Mouse (Mus musculus) heart, embryonic 12.5 days (tissue): Measurements from ENCODE around the gene Pdik1l. TPM values are rescaled to one million over a fixed set of nuclear protein-coding genes. Genes with fewer than 3 reads are reported as not detected.
A peak's percentile ranks its signal among the peaks of the same experiment; 100 is the strongest.

Experiments used
- ATAC-seq: fragments of 200-750 bp; cut with Nextera tagmentation; 2 replicates; pipeline ENCODE4 v1.8.0; 2017; ENCODE audit warnings: moderate TSS enrichment, moderate library complexity; ENCODE audit not compliant: insufficient number of reproducible peaks, low FRiP score
- H3K27ac ChIP-seq: fragments of 300-500 bp; sonication (generic); 2 replicates; pipeline ENCODE4 v1.5.1; 2016; ENCODE audit warnings: mild to moderate bottlenecking, moderate library complexity; ENCODE audit not compliant: poor library complexity, severe bottlenecking
- H3K27me3 ChIP-seq: fragments of 300-500 bp; sonication (generic); replicated peaks from 2 replicates; pipeline ENCODE4 v1.6.1; 2016; ENCODE audit warnings: mild to moderate bottlenecking, moderate library complexity
- H3K36me3 ChIP-seq: fragments of 300-500 bp; sonication (generic); 2 replicates; pipeline ENCODE4 v1.6.1; 2016; ENCODE audit warnings: mild to moderate bottlenecking, moderate library complexity
- H3K4me1 ChIP-seq: fragments of 300-500 bp; sonication (generic); replicated peaks from 2 replicates; pipeline ENCODE4 v1.6.1; 2016; ENCODE audit warnings: mild to moderate bottlenecking
- H3K4me2 ChIP-seq: fragments of 300-500 bp; sonication (generic); 2 replicates; pipeline ENCODE4 v1.6.1; 2016; ENCODE audit warnings: mild to moderate bottlenecking, moderate library complexity
- H3K4me3 ChIP-seq: fragments of 300-500 bp; sonication (generic); 2 replicates; pipeline ENCODE4 v1.5.1; 2016; ENCODE audit warnings: mild to moderate bottlenecking
- H3K9ac ChIP-seq: fragments of 300-500 bp; sonication (generic); 2 replicates; pipeline ENCODE4 v1.6.1; 2016; ENCODE audit warnings: mild to moderate bottlenecking, moderate library complexity
- H3K9me3 ChIP-seq: fragments of 300-500 bp; sonication (generic); replicated peaks from 2 replicates; pipeline ENCODE4 v1.6.1; 2016; ENCODE audit warnings: mild to moderate bottlenecking, moderate library complexity
- WGBS: fragments of 180-500 bp; shearing (Covaris S2); methylation state at CpG from one replicate; pipeline ENCODE4 v1.1.7; 2016; 5-methylcytosine and 5-hydroxymethylcytosine counted together
- polyA plus RNA-seq: library from polyadenylated mRNA; unstranded; fragments of >200 nt; fragmentation: Nextera tagmentation; extraction: Ambion mirVana; gene quantifications from 2 replicates; pipeline ENCODE4 v1.2.1, GENCODE M21; 2016

The Pdik1l gene
- polyA plus RNA-seq, 1 experiment from 2014 or later, result 18.1 TPM

DNA sequence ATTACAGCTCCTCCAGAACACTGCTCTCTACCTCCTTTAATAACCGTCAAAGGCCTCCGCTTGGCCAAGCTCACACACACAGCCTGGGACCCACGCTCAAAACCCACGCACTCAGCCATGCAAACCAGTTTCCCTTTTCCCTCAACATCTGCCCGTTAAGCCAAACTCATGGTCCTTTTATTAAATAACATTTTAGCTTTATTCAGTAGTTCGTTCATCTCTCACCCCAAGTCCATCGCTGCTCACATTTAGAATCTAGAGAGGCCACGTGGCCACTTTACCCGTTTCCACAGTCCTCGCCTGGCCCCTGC, 36.8 kb downstream of the Pdik1l start:
- Histone ChIP-seq H3K4me3 (peak overlapping the region; percentile 54), H3K4me1 (peaks cover 62% of the 10 kb centered on the region), H3K27ac (no peak overlapping the region), H3K27me3 (peaks cover 62% of the 10 kb centered on the region), H3K9ac (peak overlapping the region; percentile 74), H3K9me3 (no peaks in the 10 kb centered on the region), H3K4me2 (peak overlapping the region; percentile 97), H3K36me3 (no peaks in the 10 kb centered on the region)
- no peak for ATAC-seq
- WGBS, result 18% methylated on average over 10 of the region's 10 CpGs

DNA sequence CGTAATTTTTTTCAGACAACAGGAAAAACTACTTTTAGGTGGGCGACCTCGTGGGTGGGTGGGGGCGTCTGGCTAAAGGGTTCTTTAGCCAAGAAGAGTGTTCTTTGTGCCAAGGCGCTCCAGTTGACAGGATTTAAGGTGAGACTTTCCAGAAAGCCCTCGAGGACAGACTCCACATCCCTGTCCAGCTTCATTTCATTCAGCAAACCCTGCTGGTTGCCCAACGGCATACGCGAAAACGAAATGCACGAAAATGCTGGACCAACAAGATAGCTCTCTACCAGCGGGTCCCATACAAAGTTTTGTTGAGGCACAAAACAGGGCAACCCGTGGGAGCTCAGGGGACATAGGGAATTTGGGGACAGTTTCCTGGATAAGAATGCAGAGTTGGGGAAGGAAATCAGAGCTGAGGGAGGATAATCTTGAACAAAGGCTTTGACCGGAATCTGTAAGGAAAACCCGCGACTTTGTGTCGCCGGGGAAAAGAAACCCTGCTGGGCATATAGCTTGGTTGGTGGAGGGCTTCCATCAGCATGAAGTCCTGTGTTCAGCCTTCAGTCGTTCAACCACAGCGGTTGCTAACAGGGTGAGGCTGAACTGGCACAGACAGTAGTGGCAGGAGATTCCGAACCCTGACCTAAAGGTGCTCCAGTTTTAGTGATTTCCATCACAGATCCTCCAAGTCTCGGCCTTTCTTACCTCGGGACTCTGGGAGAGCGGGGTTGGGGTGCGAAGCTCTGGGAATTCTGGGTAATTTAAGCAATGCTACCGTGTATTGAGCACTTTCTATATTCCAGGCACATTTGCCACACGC, 37.4 kb downstream of the Pdik1l start:
- H3K27me3 ChIP-seq, result peaks cover 62% of the 10 kb centered on the region
- peak overlapping the region; percentile 65 for H3K9ac ChIP-seq
- peak overlapping the region; percentile 97 for H3K4me2 ChIP-seq
- no peaks in the 10 kb centered on the region for H3K36me3 ChIP-seq
- peak overlapping the region; percentile 54 for H3K4me3 ChIP-seq
- no peaks in the 10 kb centered on the region for H3K9me3 ChIP-seq
- WGBS, result 12% methylated on average over 27 of the region's 27 CpGs
- no peak overlapping the region for H3K27ac ChIP-seq
- no peak for ATAC-seq
- H3K4me1 ChIP-seq, result peaks cover 61% of the 10 kb centered on the region

DNA sequence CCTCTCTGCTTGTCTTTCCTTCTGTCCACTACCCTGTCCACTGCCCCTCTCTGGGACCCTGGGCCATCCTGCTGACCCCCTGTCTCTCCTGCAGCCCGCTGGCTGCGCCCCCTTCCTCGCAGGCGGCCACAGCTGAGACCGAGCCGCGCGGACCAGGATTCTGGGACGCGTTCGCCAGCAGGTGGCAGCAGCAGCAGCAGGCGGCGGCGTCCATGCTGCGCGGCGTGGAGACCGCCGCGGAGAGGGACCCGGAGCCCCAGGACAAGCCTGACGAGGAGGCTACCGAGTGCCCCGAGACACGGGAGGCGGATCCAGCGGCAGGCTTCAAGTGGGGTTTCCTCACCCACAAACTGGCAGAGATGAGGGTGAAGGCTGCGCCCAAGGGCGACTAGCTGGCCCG, 38.0 kb downstream of the Pdik1l start:
- Histone ChIP-seq H3K4me1 (peaks cover 58% of the 10 kb centered on the region), H3K9me3 (no peaks in the 10 kb centered on the region), H3K27me3 (peaks cover 62% of the 10 kb centered on the region), H3K27ac (no peak overlapping the region), H3K36me3 (no peaks in the 10 kb centered on the region), H3K4me2 (peak overlapping the region; percentile 97), H3K9ac (peak overlapping the region; percentile 65), H3K4me3 (peak overlapping the region; percentile 54)
- WGBS, result under 1% methylated on average over 30 of the region's 30 CpGs
- peak; percentile 48; the same call in 1 of the 2 replicates for ATAC-seq

DNA sequence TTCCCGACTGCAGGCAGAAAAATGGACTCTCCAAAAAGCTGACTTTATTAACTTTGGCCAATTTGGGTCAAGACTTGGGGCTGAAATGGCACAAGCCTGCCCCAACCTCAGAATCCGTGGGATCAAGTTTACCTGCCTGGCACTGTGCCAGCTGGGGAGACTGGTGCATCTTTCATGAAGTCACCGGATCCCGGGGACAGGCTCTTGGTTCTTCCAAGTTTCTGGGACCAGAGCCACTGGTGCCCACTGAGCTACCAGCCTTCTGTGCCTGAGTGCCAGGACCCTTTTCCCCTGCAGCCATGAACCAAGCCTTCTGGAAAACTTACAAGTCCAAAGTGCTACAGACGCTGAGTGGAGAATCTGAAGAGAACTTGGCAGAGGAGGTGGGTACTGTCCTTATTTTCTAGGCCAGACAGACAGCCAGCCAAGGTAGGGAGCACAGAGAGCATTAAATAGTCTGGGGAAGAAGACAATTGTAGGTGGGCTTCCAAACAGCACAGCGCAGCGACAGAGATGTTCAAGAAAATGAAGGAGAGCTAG, 40.9 kb downstream of the Pdik1l start, which contains the start of gene Gm30191:
Gene Gm30191 (plus strand): TSS at position 217 of the 540 bp plus-strand sequence.
- Histone ChIP-seq H3K4me1 (peaks cover 36% of the 10 kb centered on the region), H3K27ac (no peak within 1 kb of the TSS), H3K9me3 (no peaks in the 10 kb centered on the region), H3K27me3 (peaks cover 48% of the 10 kb centered on the region), H3K4me2 (peak within 1 kb of the TSS; percentile 91), H3K36me3 (no peaks in the 10 kb centered on the region), H3K9ac (peak within 1 kb of the TSS; percentile 57), H3K4me3 (peak within 1 kb of the TSS; percentile 78)
- WGBS, result 73% methylated on average over 7 of the region's 7 CpGs
- ATAC-seq, result no peak

DNA sequence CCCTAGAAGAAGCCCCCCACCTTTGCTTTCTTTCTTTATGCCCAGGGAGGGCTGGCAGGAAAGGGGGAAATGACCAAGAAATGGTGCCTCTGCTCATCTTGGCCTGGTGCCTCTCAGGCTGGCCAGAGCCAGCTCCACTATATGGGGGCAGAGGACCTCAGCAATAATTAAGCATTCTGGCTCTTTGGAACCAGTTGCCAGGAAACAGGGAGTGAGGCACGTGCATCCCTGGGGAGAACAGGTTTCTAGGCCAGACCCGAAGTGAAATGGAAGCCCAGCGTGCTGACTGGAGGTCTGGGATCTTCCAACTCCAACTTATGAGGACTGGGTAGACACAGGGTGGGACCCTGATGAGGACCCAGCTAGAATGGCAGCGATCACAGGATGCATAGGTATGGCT, 41.4 kb downstream of the Pdik1l start:
- no peaks in the 10 kb centered on the region for H3K9me3 ChIP-seq
- peaks cover 31% of the 10 kb centered on the region for H3K4me1 ChIP-seq
- H3K4me2 ChIP-seq, result no peak overlapping the region
- 46% methylated on average over 4 of the region's 4 CpGs for WGBS
- H3K36me3 ChIP-seq, result no peaks in the 10 kb centered on the region
- H3K27me3 ChIP-seq, result peaks cover 43% of the 10 kb centered on the region
- no peak overlapping the region for H3K9ac ChIP-seq
- no peak for ATAC-seq
- no peak overlapping the region for H3K4me3 ChIP-seq
- no peak overlapping the region for H3K27ac ChIP-seq

DNA sequence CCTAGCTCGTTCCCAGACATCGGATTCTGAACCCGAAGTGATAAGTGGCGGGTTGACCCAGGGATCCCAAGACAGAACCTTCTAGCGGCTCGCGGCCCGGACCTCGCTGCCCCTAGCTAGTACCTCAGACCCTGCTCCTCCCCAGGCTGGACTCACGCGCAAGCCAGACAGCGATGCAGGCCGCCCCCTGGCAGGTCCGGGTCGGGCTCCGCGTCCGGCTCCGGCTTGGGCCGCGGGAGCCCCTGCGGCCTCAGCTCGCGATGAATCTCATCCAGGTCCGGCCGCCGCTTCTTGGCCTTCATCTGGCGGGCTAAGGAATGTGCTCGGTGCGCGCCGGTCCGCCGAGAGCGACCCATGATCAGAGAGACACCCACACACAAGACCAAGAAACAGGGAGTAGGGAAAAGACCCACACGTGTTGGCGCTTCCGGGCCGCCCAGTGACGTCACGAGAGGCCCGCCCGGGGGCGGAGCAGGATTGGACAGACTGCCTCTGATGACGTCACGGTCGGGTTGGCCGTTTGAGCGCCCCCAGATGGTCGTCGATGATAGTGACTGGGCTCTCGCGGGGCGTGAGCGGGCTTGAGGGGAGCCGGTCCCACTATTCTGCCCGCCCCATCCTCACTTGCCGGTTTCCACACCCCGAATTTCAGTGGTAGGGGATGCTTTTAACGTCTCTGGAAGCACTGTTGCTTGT, 42.4 kb downstream of the Pdik1l start, which contains the start of gene Zfp593:
Gene Zfp593 (minus strand): TSS at position 445 of the 696 bp plus-strand sequence.
- H3K27ac ChIP-seq, result no peak within 1 kb of the TSS
- WGBS, result under 1% methylated on average over 60 of the region's 60 CpGs

DNA sequence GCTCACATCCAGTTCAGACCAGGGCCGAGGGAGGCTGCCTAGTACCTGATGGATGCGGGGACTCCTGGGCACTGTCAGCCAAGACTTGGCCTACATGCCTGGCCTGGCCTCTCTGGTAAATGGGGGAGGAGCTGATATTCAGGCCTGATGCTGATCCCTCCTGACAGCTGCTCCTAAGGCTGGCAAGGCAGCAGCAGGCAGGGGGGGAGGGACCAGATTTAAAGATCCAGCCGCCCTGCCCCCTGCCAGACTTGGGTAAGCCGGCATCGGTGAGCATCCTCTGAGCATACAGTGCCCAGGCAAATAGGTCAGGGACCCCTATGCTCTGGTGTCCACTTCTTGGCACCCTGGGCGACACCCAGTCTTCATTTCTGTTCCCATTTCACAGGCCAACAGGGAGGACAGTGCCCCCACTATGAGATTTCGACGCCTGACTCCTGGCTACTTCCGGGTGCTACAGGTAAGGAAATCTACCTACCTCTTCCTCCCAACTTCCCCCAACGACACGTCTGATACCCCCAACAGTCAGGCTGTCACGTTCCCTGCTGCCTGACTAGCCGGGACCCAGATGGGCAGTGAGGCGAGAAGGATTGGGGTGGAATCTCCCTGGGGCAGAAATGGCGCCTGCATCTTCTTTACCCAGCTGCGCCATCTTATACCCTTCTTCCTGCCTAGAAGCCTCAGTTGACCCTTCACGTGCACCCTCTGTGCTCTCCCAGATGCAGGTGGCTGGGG, 44.0 kb downstream of the Pdik1l start, which contains the start of gene E130218I03Rik:
Gene E130218I03Rik (plus strand): TSS at position 147 of the 735 bp plus-strand sequence.
- Histone ChIP-seq H3K9ac (peak within 1 kb of the TSS; percentile 85; the same call in 1 of the 2 replicates), H3K4me1 (peaks cover 15% of the 10 kb centered on the region), H3K27me3 (peaks cover 26% of the 10 kb centered on the region), H3K9me3 (no peaks in the 10 kb centered on the region), H3K4me2 (peak within 1 kb of the TSS; percentile 91), H3K36me3 (no peaks in the 10 kb centered on the region), H3K27ac (no peak within 1 kb of the TSS), H3K4me3 (peak within 1 kb of the TSS; percentile 78; the same call in 1 of the 2 replicates)
- no peak for ATAC-seq
- WGBS, result 89% methylated on average over 17 of the region's 17 CpGs

More for the DNA sequence above, 42.4 kb downstream of the Pdik1l start, which contains the start of gene Zfp593:
- peak; percentile 85 for ATAC-seq
- Histone ChIP-seq H3K9me3 (no peaks in the 10 kb centered on the region), H3K9ac (peak within 1 kb of the TSS; percentile 85), H3K36me3 (no peaks in the 10 kb centered on the region), H3K4me3 (peak within 1 kb of the TSS; percentile 78), H3K4me1 (peaks cover 21% of the 10 kb centered on the region), H3K4me2 (peak within 1 kb of the TSS; percentile 91), H3K27me3 (peaks cover 33% of the 10 kb centered on the region)

DNA sequence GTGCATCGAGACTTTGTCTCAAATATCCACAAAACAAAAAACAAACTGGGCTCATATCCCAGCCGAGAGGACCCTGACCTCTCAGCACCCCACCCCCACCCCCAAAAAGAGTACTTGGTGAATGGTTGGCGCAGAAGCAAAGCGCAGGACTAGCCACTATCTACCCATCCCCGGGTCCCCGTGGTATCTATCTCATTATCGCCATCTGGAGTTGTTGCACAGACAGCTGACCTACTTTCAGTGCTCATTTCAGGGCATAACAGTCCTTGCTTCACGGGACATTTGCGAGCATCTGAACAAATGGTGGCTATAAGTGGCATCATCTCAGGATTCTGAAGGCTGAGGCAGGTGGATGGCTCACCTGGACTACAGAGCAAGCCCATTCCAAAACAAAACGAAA, 49.0 kb downstream of the Pdik1l start:
- peaks cover 16% of the 10 kb centered on the region for H3K4me1 ChIP-seq
- H3K9me3 ChIP-seq, result no peaks in the 10 kb centered on the region
- H3K4me2 ChIP-seq, result peak overlapping the region; percentile 74
- 10% methylated on average over 10 of the region's 10 CpGs for WGBS
- H3K27ac ChIP-seq, result no peak overlapping the region
- H3K4me3 ChIP-seq, result peak overlapping the region; percentile 41
- ATAC-seq, result no peak
- no peak overlapping the region for H3K9ac ChIP-seq
- H3K36me3 ChIP-seq, result no peaks in the 10 kb centered on the region
- H3K27me3 ChIP-seq, result peaks cover 18% of the 10 kb centered on the region

DNA sequence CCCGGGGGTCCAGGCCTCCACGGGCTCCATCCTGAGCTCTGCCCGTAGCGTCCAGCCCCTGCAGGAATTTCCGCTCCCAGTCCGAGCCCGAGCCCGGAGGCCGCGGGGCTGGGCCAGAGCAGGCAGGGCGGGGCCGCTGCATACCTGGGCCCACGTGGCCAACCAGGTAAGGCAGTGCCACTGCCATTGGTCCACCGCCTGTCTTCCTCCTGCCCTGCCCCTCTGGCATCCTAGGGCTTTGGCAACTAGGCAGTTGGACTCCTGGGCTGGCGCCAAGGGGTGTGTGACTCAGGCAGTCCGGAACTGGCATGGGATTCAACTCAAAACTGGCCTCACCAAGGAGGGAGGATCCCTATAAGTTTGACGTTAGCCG, 49.4 kb downstream of the Pdik1l start, which contains the start of gene Cnksr1:
Gene Cnksr1 (minus strand): TSS at position 121 of the 373 bp plus-strand sequence.
- Histone ChIP-seq H3K4me1 (peaks cover 16% of the 10 kb centered on the region), H3K27me3 (peaks cover 18% of the 10 kb centered on the region), H3K4me2 (peak within 1 kb of the TSS; percentile 74), H3K36me3 (no peaks in the 10 kb centered on the region), H3K9ac (peak within 1 kb of the TSS; percentile 11), H3K4me3 (peak within 1 kb of the TSS; percentile 41), H3K9me3 (no peaks in the 10 kb centered on the region), H3K27ac (no peak within 1 kb of the TSS)
- WGBS, result 3% methylated on average over 18 of the region's 18 CpGs
- ATAC-seq, result peak; percentile 54

DNA sequence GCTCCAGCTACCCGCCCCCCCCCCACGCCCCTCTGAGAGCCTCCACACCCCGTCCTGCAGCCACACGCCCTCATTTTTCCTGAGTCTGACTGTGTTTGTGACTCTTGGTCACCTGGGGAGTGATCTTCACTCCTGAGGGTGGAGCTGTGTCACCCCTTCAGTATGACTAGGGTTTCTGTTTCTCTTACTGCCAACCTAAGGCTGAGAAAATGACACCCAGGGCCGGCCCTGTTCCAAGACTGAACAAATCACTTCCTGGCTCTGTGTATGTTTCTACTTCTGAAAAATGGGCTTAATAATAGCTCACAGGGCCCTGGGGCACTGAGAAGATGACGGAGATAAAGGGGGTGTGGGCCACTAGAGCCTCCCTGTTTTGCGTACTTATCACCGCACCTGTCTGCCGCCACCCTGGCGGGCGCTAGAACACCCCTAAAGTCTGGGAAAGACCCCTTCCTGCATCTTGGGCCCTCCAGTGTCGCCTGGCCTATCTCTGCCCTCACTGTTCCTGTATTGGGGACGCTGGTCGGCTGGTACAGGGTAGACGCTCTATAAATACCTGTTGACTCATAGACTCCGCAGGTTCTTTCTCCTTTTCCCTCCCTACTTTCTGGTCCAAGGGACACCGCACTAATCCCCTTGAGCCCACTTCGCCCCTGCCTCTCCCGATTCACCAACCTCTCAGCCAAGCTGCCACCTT, 50.0 kb downstream of the Pdik1l start:
- peak; percentile 44; the same call in 1 of the 2 replicates for ATAC-seq
- Histone ChIP-seq H3K9ac (peak overlapping the region; percentile 11), H3K4me1 (peaks cover 16% of the 10 kb centered on the region), H3K4me2 (peak overlapping the region; percentile 74), H3K27ac (no peak overlapping the region), H3K9me3 (no peaks in the 10 kb centered on the region), H3K27me3 (peaks cover 23% of the 10 kb centered on the region), H3K36me3 (no peaks in the 10 kb centered on the region), H3K4me3 (peak overlapping the region; percentile 41)
- 19% methylated on average over 19 of the region's 19 CpGs for WGBS
